Mouse (Mus musculus) CH12.LX (cell line): ENCODE measurements at regions not wholly inside any gene's neighbourhood (a gene's known extent, or its start where the extent isn't known, plus 50 kb on each side); places are given as distances from the start of the nearest gene placed in this dataset.

Experiments
- BHLHE40 ChIP-seq: IDR thresholded peaks from 2 replicates; pipeline ENCODE4 v1.6.1; 2011; ENCODE audit warnings: mild to moderate bottlenecking, low read depth, low read length, improper control_type of control experiment
- CTCF ChIP-seq, 2 experiments: IDR thresholded peaks in 1 of 2; conservative IDR thresholded peaks in 1 of 2; 2 replicates each; pipeline ENCODE4 v1.5.1; 2011 to 2012; ENCODE audit warnings: low read depth in 2 of 2, low read length in 2 of 2, improper control_type of control experiment in 1 of 2, inconsistent platforms in 1 of 2, mild to moderate bottlenecking in 1 of 2, moderate library complexity in 1 of 2
- ELF1 ChIP-seq: IDR thresholded peaks from 2 replicates; pipeline ENCODE4 v1.6.1; 2014; ENCODE audit warnings: low read depth, mild to moderate bottlenecking, inconsistent platforms, low read length, improper control_type of control experiment
- EP300 ChIP-seq: IDR thresholded peaks from 2 replicates; pipeline ENCODE4 v1.6.1; 2011; ENCODE audit warnings: low read length, improper control_type of control experiment
- HCFC1 ChIP-seq: IDR thresholded peaks from 2 replicates; pipeline ENCODE4 v1.6.1; 2012; ENCODE audit warnings: low read depth, mild to moderate bottlenecking, inconsistent platforms, low read length, improper control_type of control experiment
- JUN ChIP-seq: IDR thresholded peaks from 2 replicates; pipeline ENCODE4 v1.6.1; 2011; ENCODE audit warnings: low read depth, mild to moderate bottlenecking, low read length, improper control_type of control experiment, moderate library complexity; ENCODE audit not compliant: insufficient read depth
- MEF2A ChIP-seq: IDR thresholded peaks from 2 replicates; pipeline ENCODE4 v1.6.1; 2014; ENCODE audit warnings: low read depth, mild to moderate bottlenecking, inconsistent platforms, low read length, improper control_type of control experiment, borderline replicate concordance
- MXI1 ChIP-seq: IDR thresholded peaks from 2 replicates; pipeline ENCODE4 v1.6.1; 2011; ENCODE audit warnings: mild to moderate bottlenecking, low read depth, low read length, improper control_type of control experiment
- POLR2A ChIP-seq: IDR thresholded peaks from 2 replicates; pipeline ENCODE4 v1.6.1; 2011; ENCODE audit warnings: low read depth, mild to moderate bottlenecking, improper control_type of control experiment, low read length
- POLR2AphosphoS2 ChIP-seq: IDR thresholded peaks from 2 replicates; pipeline ENCODE4 v1.6.1; 2011; ENCODE audit warnings: low read depth, low read length, improper control_type of control experiment
- USF1 ChIP-seq: IDR thresholded peaks from 2 replicates; pipeline ENCODE4 v1.6.1; 2014; ENCODE audit warnings: low read depth, mild to moderate bottlenecking, inconsistent platforms, low read length, improper control_type of control experiment
- ZC3H11A ChIP-seq: IDR thresholded peaks from 2 replicates; pipeline ENCODE4 v1.6.1; 2012; ENCODE audit warnings: low read depth, mild to moderate bottlenecking, inconsistent platforms, low read length, improper control_type of control experiment
- ZKSCAN1 ChIP-seq: IDR thresholded peaks from 2 replicates; pipeline ENCODE4 v1.6.1; 2012; ENCODE audit warnings: low read depth, inconsistent platforms, low read length, improper control_type of control experiment, borderline replicate concordance
- ZNF384 ChIP-seq: IDR thresholded peaks from 2 replicates; pipeline ENCODE4 v1.6.1; 2012; ENCODE audit warnings: low read depth, low read length, improper control_type of control experiment, inconsistent platforms

GRCm38 (mm10) chr4:22787866-22788265 is 299.7 kb upstream of the Pou3f2 start:
- TF ChIP-seq CTCF (conservative IDR thresholded peaks at IDR 0.05 in 1 of 2, IDR thresholded peaks at IDR 0.05 in 1 of 2; ENCODE audit: low read depth in 2 of 2, low read length in 2 of 2): no peak
- no peak for TF ChIP-seq POLR2AphosphoS2
- TF ChIP-seq USF1: no peak
- TF ChIP-seq HCFC1: no peak
- no peak for TF ChIP-seq JUN
- no peak for TF ChIP-seq MXI1
- TF ChIP-seq MEF2A: no peak
- no peak for TF ChIP-seq BHLHE40
- TF ChIP-seq ZC3H11A: no peak
- TF ChIP-seq EP300: no peak
- no peak for TF ChIP-seq ELF1
- TF ChIP-seq ZNF384: no peak
- no peak for TF ChIP-seq ZKSCAN1
- no peak for TF ChIP-seq POLR2A
